Mouse (Mus musculus) CH12.LX (cell line): ENCODE data around the gene Hmmr. TPM values are rescaled to one million over a fixed set of nuclear protein-coding genes. Genes with fewer than 3 reads are reported as not detected.

Experiments used
- DNase-seq: peaks from one replicate; pipeline ENCODE4 v3.0.0-alpha.2; 2013; ENCODE audit errors: extremely low read depth
- H3K27ac ChIP-seq: 2 replicates; pipeline ENCODE4 v1.5.1; 2012; ENCODE audit warnings: low read depth, mild to moderate bottlenecking, control low read depth, moderate library complexity; ENCODE audit not compliant: insufficient read depth
- H3K27me3 ChIP-seq: replicated peaks from 2 replicates; pipeline ENCODE3; 2012; ENCODE audit warnings: inconsistent platforms
- H3K36me3 ChIP-seq, 2 experiments: replicated peaks in 1 of 2; 2 replicates each; pipeline versions ENCODE3 to v1.6.1; 2012; ENCODE audit warnings: inconsistent platforms in 1 of 2, low read length in 1 of 2, mild to moderate bottlenecking in 1 of 2, mixed read lengths in 1 of 2, moderate library complexity in 1 of 2; ENCODE audit not compliant: control insufficient read depth in 1 of 2, insufficient read depth in 1 of 2
- H3K4me1 ChIP-seq, 2 experiments: 2 replicates each; pipeline ENCODE4 v1.6.1; 2012; ENCODE audit warnings: inconsistent platforms in 1 of 2, moderate library complexity in 1 of 2; ENCODE audit not compliant: insufficient read depth in 2 of 2, control insufficient read depth in 1 of 2
- H3K4me2 ChIP-seq: 2 replicates; pipeline ENCODE4 v1.6.1; 2012; ENCODE audit warnings: low read depth, mild to moderate bottlenecking, control low read depth; ENCODE audit not compliant: poor library complexity, insufficient read depth, severe bottlenecking
- H3K4me3 ChIP-seq, 3 experiments: fragments of 150-350 bp in 1 of 3; sonication (generic) in 1 of 3; replicated peaks in 1 of 3; 2 replicates each; pipeline versions ENCODE3 to v1.5.1; 2011 to 2012; ENCODE audit warnings: low read depth in 2 of 3, low read length in 2 of 3, mild to moderate bottlenecking in 2 of 3, moderate library complexity in 2 of 3, control low read depth in 1 of 3, improper control_type of control experiment in 1 of 3, inconsistent platforms in 1 of 3, mixed read lengths in 1 of 3; ENCODE audit not compliant: poor library complexity in 1 of 3
- H3K79me2 ChIP-seq: replicated peaks from 2 replicates; pipeline ENCODE4 v1.6.1; 2012; ENCODE audit warnings: mild to moderate bottlenecking, moderate library complexity; ENCODE audit not compliant: control insufficient read depth, poor library complexity, insufficient read depth, severe bottlenecking; ENCODE audit errors: extremely low read depth
- H3K9ac ChIP-seq: 2 replicates; pipeline ENCODE4 v1.6.1; 2012; ENCODE audit warnings: low read depth, mild to moderate bottlenecking, control low read depth, moderate library complexity; ENCODE audit not compliant: insufficient read depth
- H3K9me3 ChIP-seq: replicated peaks from 2 replicates; pipeline ENCODE3; 2012; ENCODE audit warnings: low read length, inconsistent platforms, mixed read lengths
- CHD2 ChIP-seq: IDR thresholded peaks from 2 replicates; pipeline ENCODE4 v1.6.1; 2011; ENCODE audit warnings: low read length, improper control_type of control experiment
- CTCF ChIP-seq, 2 experiments: IDR thresholded peaks in 1 of 2; conservative IDR thresholded peaks in 1 of 2; 2 replicates each; pipeline ENCODE4 v1.5.1; 2011 to 2012; ENCODE audit warnings: low read depth in 2 of 2, low read length in 2 of 2, improper control_type of control experiment in 1 of 2, inconsistent platforms in 1 of 2, mild to moderate bottlenecking in 1 of 2, moderate library complexity in 1 of 2
- E2F4 ChIP-seq: IDR thresholded peaks from 2 replicates; pipeline ENCODE4 v1.6.1; 2011; ENCODE audit warnings: low read depth, low read length, improper control_type of control experiment; ENCODE audit not compliant: insufficient replicate concordance
- ELF1 ChIP-seq: IDR thresholded peaks from 2 replicates; pipeline ENCODE4 v1.6.1; 2014; ENCODE audit warnings: low read depth, mild to moderate bottlenecking, inconsistent platforms, low read length, improper control_type of control experiment
- EP300 ChIP-seq: IDR thresholded peaks from 2 replicates; pipeline ENCODE4 v1.6.1; 2011; ENCODE audit warnings: low read length, improper control_type of control experiment
- GABPA ChIP-seq: IDR thresholded peaks from 2 replicates; pipeline ENCODE4 v1.6.1; 2012; ENCODE audit warnings: low read depth, low read length, improper control_type of control experiment, inconsistent platforms; ENCODE audit not compliant: insufficient replicate concordance
- IRF4 ChIP-seq: IDR thresholded peaks from 2 replicates; pipeline ENCODE4 v1.6.1; 2014; ENCODE audit warnings: low read depth, mild to moderate bottlenecking, inconsistent platforms, low read length, improper control_type of control experiment
- JUN ChIP-seq: IDR thresholded peaks from 2 replicates; pipeline ENCODE4 v1.6.1; 2011; ENCODE audit warnings: low read depth, mild to moderate bottlenecking, low read length, improper control_type of control experiment, moderate library complexity; ENCODE audit not compliant: insufficient read depth
- MAX ChIP-seq: IDR thresholded peaks from 2 replicates; pipeline ENCODE4 v1.6.1; 2011; ENCODE audit warnings: low read length, improper control_type of control experiment
- MAZ ChIP-seq: IDR thresholded peaks from 2 replicates; pipeline ENCODE4 v1.6.1; 2012; ENCODE audit warnings: low read depth, mild to moderate bottlenecking, inconsistent platforms, low read length, improper control_type of control experiment, moderate library complexity
- MYC ChIP-seq: IDR thresholded peaks from 2 replicates; pipeline ENCODE4 v1.6.1; 2011; ENCODE audit warnings: low read depth, mild to moderate bottlenecking, improper control_type of control experiment, low read length
- NELFE ChIP-seq: IDR thresholded peaks from 2 replicates; pipeline ENCODE4 v1.6.1; 2011; ENCODE audit warnings: low read depth, low read length, improper control_type of control experiment
- NRF1 ChIP-seq: IDR thresholded peaks from 2 replicates; pipeline ENCODE4 v1.6.1; 2014; ENCODE audit warnings: low read depth, mild to moderate bottlenecking, inconsistent platforms, low read length, improper control_type of control experiment, moderate library complexity
- PAX5 ChIP-seq: IDR thresholded peaks from 2 replicates; pipeline ENCODE4 v1.6.1; 2012; ENCODE audit warnings: low read length, inconsistent platforms, mixed read lengths
- POLR2A ChIP-seq: IDR thresholded peaks from 2 replicates; pipeline ENCODE4 v1.6.1; 2011; ENCODE audit warnings: low read depth, mild to moderate bottlenecking, improper control_type of control experiment, low read length
- POLR2AphosphoS2 ChIP-seq: IDR thresholded peaks from 2 replicates; pipeline ENCODE4 v1.6.1; 2011; ENCODE audit warnings: low read depth, low read length, improper control_type of control experiment
- RAD21 ChIP-seq: IDR thresholded peaks from 2 replicates; pipeline ENCODE4 v1.6.1; 2011; ENCODE audit warnings: low read depth, mild to moderate bottlenecking, low read length, improper control_type of control experiment, moderate library complexity
- RCOR1 ChIP-seq: conservative IDR thresholded peaks from 2 replicates; pipeline ENCODE4 v1.6.1; 2012; ENCODE audit warnings: low read depth, mild to moderate bottlenecking, inconsistent platforms, low read length, improper control_type of control experiment
- TBP ChIP-seq: conservative IDR thresholded peaks from 2 replicates; pipeline ENCODE4 v1.6.1; 2011; ENCODE audit warnings: low read depth, low read length, improper control_type of control experiment
- UBTF ChIP-seq: IDR thresholded peaks from 2 replicates; pipeline ENCODE4 v1.6.1; 2012; ENCODE audit warnings: low read depth, mild to moderate bottlenecking, inconsistent platforms, low read length, improper control_type of control experiment, moderate library complexity
- ZC3H11A ChIP-seq: IDR thresholded peaks from 2 replicates; pipeline ENCODE4 v1.6.1; 2012; ENCODE audit warnings: low read depth, mild to moderate bottlenecking, inconsistent platforms, low read length, improper control_type of control experiment
- dilution Hi-C: fragments of 300-500 bp; cut with MboI; formaldehyde crosslinking; loops from 2 replicates; pipeline ENCODE4 v1.14.3; 2020; ENCODE audit warnings: low sequenced_read_pairs; ENCODE audit not compliant: extremely low pct_unique_long_range_greater_than_20kb, extremely low pct_ligation_motif_present
- in situ Hi-C: fragments of 300-500 bp; cut with MboI; formaldehyde crosslinking; loops from 3 replicates; pipeline ENCODE4 v1.14.3; 2019; ENCODE audit warnings: low sequenced_read_pairs, low pct_ligation_motif_present, low pct_unique_long_range_greater_than_20kb, mixed read lengths
- polyA plus RNA-seq: library from polyadenylated mRNA; unstranded; fragments of >175 nt; gene quantifications from 2 replicates; pipeline ENCODE4 v1.2.1, GENCODE M21; 2012; ENCODE audit warnings: low read depth; ENCODE audit not compliant: insufficient read length
- total RNA-seq, 2 experiments: library from RNA; depleted of rRNA; stranded (reverse); fragments of 300-350 nt in 1 of 2; fragments of >200 nt in 1 of 2; gene quantifications; 2 replicates each; pipeline ENCODE4 v1.2.3; 2012 to 2014

Gene Hmmr
- total and polyA plus RNA-seq, 3 experiments, result 64.2 to 109 (median 64.3) TPM

DNA sequence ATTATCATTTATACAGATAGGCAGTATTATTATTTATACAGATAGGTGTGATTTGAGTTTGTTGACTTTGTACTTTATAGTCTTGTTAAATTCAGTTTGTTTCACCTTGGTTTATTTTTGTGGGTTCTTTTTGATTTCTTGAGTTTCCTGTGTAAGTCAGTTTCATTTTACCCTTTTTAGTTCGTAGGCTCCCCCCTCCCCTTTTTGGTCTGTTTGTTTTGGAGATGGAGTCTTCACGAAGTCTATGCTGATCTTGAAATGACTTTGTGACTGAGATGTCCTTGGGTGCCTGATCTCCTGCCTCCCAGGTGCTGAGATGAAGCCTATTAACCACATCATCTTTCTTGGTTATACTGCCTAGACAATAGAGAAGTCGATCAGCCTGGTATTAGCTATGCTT, 11.1 kb upstream of the Hmmr start:
- Histone ChIP-seq H3K9ac (no peak overlapping the region), H3K4me3 (no peak overlapping the region), H3K27me3 (no peaks in the 10 kb centered on the region), H3K4me1 (peaks cover 3 to 6% of the 10 kb centered on the region in 2 experiments; a peak in 2 of 4 replicates), H3K27ac (no peak overlapping the region), H3K4me2 (no peak overlapping the region), H3K9me3 (no peaks in the 10 kb centered on the region), H3K79me2 (no peaks in the 10 kb centered on the region), H3K36me3 (peaks cover 19 to 60% of the 10 kb centered on the region in 2 experiments)
- dilution Hi-C loops (no loop called here), in situ Hi-C loops (no loop called here)
- TF ChIP-seq POLR2A, result no peak
- no peak for TF ChIP-seq PAX5
- no peak for TF ChIP-seq RAD21
- TF ChIP-seq MAZ, result no peak
- no peak for TF ChIP-seq ZC3H11A
- TF ChIP-seq GABPA, result no peak
- TF ChIP-seq MYC, result no peak
- TF ChIP-seq IRF4, result no peak
- TF ChIP-seq TBP, result no peak
- TF ChIP-seq CHD2, result no peak
- TF ChIP-seq NRF1, result no peak
- no peak for DNase-seq

DNA sequence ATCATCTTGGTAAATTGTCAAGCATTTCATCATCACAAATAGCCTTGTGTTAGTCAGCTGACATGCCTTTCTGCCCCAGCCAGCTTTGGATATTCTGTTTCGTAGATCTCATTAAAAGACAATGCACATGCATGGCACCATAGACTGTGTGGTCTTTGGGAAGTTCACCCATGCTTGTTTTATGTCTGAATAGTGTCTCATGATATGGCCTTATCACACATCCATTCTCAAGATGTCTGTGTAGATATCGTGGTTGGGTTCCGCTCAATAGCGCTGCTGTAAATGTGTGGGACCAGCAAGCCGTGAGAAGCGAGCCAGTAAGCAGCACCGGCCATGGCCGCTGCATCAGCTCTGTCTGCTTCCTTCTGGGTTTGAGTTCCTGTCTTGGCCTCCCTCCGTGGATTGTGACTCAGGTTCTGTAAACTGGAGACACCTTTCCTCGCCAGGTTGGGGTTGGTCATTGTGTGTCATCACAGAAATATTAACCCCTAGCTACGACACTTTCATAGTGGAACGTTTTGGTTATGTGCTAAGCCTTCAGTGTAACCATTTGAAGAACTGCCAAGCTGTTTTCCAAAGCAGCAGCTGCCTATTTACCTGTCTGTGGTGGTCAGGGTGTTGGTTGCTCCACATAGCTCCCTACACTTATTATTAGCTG, 8.5 kb upstream of the Hmmr start:
- Histone ChIP-seq H3K4me1 (peaks cover 3 to 6% of the 10 kb centered on the region in 2 experiments; a peak in 2 of 4 replicates), H3K79me2 (0 out of 2 replicates have a peak, but pooled peaks cover 2% of the 10 kb centered on the region), H3K27ac (peak overlapping the region; percentile 1; the same call in 1 of the 2 replicates), H3K9ac (no peak overlapping the region), H3K4me3 (no peak overlapping the region), H3K9me3 (no peaks in the 10 kb centered on the region), H3K36me3 (peaks cover 34 to 67% of the 10 kb centered on the region in 2 experiments), H3K27me3 (no peaks in the 10 kb centered on the region), H3K4me2 (no peak overlapping the region)
- dilution Hi-C loops (no loop called here), in situ Hi-C loops (no loop called here)
- no peak for DNase-seq
- TF ChIP-seq POLR2AphosphoS2 (0 out of 2 replicates have a peak, but pooled peaks have one; percentile 10), EP300 (no peak)

DNA sequence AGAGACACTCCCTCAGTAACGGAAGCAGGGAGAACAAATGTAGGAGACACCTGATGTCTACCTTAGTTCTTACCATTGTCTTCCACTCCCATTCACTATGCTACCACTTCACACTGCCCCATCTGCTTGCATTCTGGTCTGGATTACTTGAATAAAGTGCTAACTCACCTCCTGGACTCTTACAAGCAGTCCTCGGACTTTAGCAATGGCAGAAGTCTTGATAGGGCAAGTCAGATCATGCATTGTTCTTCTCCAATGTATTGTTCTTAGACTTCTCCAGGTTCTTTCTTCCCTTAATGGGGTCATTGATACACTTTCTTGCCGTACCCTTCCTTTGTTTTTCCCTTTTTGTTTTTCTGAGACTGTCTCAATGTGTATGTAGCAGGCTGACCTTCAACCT, 4.1 kb upstream of the Hmmr start:
- TF ChIP-seq UBTF (no peak), JUN (no peak), POLR2A (no peak), ZC3H11A (no peak), IRF4 (no peak), E2F4 (no peak), CTCF (conservative IDR thresholded peaks at IDR 0.05 in 1 of 2, IDR thresholded peaks at IDR 0.05 in 1 of 2; ENCODE audit: low read depth in 2 of 2, low read length in 2 of 2) (no peak), ELF1 (no peak), RCOR1 (no peak), NELFE (no peak), MAX (no peak), MAZ (no peak), PAX5 (no peak)
- no peaks in the 10 kb centered on the region for H3K27me3 ChIP-seq
- no peak overlapping the region for H3K9ac ChIP-seq
- no peaks in the 10 kb centered on the region for H3K9me3 ChIP-seq
- no peak overlapping the region for H3K4me3 ChIP-seq
- H3K79me2 ChIP-seq, result peaks cover 32% of the 10 kb centered on the region
- H3K36me3 ChIP-seq, result peaks cover 35 to 63% of the 10 kb centered on the region in 2 experiments
- no peak overlapping the region for H3K4me2 ChIP-seq
- in situ Hi-C loops (no loop called here), dilution Hi-C loops (no loop called here)
- H3K27ac ChIP-seq, result no peak overlapping the region
- no peak for DNase-seq
- H3K4me1 ChIP-seq, result peaks cover 3 to 12% of the 10 kb centered on the region in 2 experiments; a peak in 2 of 4 replicates
